Mouse (Mus musculus) testis, postnatal 10 days (tissue): ENCODE measurements around the gene Itgb5.

Experiments
- DNase-seq: peaks from one replicate; pipeline ENCODE4 v3.0.0; 2021; ENCODE audit warnings: low spot score

Itgb5 gene

GRCm38 (mm10) chr16:33829301-33829831 is at the start of gene Itgb5:
Gene Itgb5 (plus strand): TSS chr16:33829665.
- peak; percentile 85 for DNase-seq

GRCm38 (mm10) chr16:33781789-33782728 is 47.4 kb upstream of the Itgb5 start:
- no peak for DNase-seq

GRCm38 (mm10) chr16:33782729-33783091 is 46.8 kb upstream of the Itgb5 start:
- no peak for DNase-seq

GRCm38 (mm10) chr16:33784547-33784946 is 44.9 kb upstream of the Itgb5 start:
- no peak for DNase-seq

GRCm38 (mm10) chr16:33785092-33785704 is 44.3 kb upstream of the Itgb5 start:
- no peak for DNase-seq

GRCm38 (mm10) chr16:33786657-33787390 is 42.6 kb upstream of the Itgb5 start:
- no peak for DNase-seq

GRCm38 (mm10) chr16:33793846-33794791 is 35.3 kb upstream of the Itgb5 start, which contains the start of gene Muc13:
Gene Muc13 (plus strand): TSS chr16:33794037.
- DNase-seq = no peak

- no peak for DNase-seq
These were observed 34.4 kb upstream of the Itgb5 start for GRCm38 (mm10) chr16:33795106-33795505.

- no peak for DNase-seq
These were observed 33.6 kb upstream of the Itgb5 start for GRCm38 (mm10) chr16:33795887-33796286.

- no peak for DNase-seq
These were observed 32.7 kb upstream of the Itgb5 start for GRCm38 (mm10) chr16:33796756-33797155.

- peak; percentile 81 for DNase-seq
These were observed 31.6 kb upstream of the Itgb5 start for GRCm38 (mm10) chr16:33797860-33798259.

GRCm38 (mm10) chr16:33810002-33810401 is 19.5 kb upstream of the Itgb5 start:
- DNase-seq = no peak

- no peak for DNase-seq
These were observed 10.9 kb upstream of the Itgb5 start for GRCm38 (mm10) chr16:33818413-33819165.

GRCm38 (mm10) chr16:33820269-33821178 is 8.9 kb upstream of the Itgb5 start:
- DNase-seq = peak; percentile 93

- no peak for DNase-seq
These were observed 4.9 kb upstream of the Itgb5 start for GRCm38 (mm10) chr16:33824603-33825002.

GRCm38 (mm10) chr16:33828496-33828895 is 969 bp upstream of the Itgb5 start:
- DNase-seq = no peak

- DNase-seq = peak; percentile 70
These were observed 512 bp downstream of the Itgb5 start for GRCm38 (mm10) chr16:33829842-33830511.

- no peak for DNase-seq
These were observed 1.1 kb downstream of the Itgb5 start for GRCm38 (mm10) chr16:33830512-33831105.
